Mouse (Mus musculus) G1E (cell line): ENCODE results near the gene Klhdc8a.

Experiments
- CTCF ChIP-seq: IDR thresholded peaks from 2 replicates; pipeline ENCODE4 v1.5.1; 2012; ENCODE audit warnings: low read depth, low read length, inconsistent platforms, mixed read lengths
- GATA1 ChIP-seq: IDR thresholded peaks from 2 replicates; pipeline ENCODE4 v1.6.1; 2012; ENCODE audit warnings: borderline replicate concordance, low read length, inconsistent platforms, mixed read lengths
- GATA2 ChIP-seq: IDR thresholded peaks from 2 replicates; pipeline ENCODE4 v1.6.1; 2012; ENCODE audit warnings: low read depth, low read length, inconsistent platforms, borderline replicate concordance
- POLR2AphosphoS5 ChIP-seq: IDR thresholded peaks from 2 replicates; pipeline ENCODE4 v1.6.1; 2012; ENCODE audit warnings: low read depth, low read length, inconsistent platforms; ENCODE audit not compliant: insufficient replicate concordance
- TAL1 ChIP-seq: conservative IDR thresholded peaks from 2 replicates; pipeline ENCODE4 v1.6.1; 2012; ENCODE audit warnings: low read depth, low read length, inconsistent platforms, mixed read lengths

DNA sequence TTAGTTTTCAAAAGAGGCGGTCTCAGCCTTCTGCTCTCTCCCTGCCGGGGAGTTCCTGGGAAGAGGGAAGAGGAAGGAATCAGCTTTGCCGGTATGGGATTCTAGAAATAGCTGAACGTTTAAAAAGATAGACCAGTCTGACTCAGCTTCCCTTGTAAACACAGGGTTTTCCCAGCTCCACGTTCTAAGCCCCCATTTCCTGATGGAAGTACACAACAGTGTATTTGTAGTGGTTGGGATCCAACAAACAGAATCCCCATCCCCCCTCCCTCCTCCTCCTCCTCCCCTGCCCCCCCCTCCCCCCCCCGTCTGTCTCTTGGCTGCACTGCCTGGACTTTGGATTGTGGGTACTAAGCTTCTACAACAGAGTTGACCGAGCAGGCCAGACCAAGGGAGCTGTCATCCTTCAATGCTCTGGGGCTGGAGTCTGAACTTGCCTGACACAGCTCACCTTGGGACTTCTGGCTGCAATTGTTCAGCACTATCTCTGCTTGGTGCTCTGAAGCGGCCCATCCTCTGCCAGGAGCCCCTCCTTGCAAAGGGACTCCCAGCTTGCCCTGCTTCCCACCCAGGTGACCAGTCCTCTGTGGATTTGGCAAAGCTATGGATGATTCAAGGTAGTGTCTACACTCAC, 39.7 kb downstream of the Klhdc8a start:
- TF ChIP-seq CTCF, result no peak
- no peak for TF ChIP-seq GATA1
- no peak for TF ChIP-seq TAL1
- TF ChIP-seq POLR2AphosphoS5, result no peak
- TF ChIP-seq GATA2, result no peak
